Mouse (Mus musculus) cortical plate, adult 2 months (tissue): ENCODE results near the gene Rpl4. TPM values are rescaled to one million over a fixed set of nuclear protein-coding genes. Genes with fewer than 3 reads are reported as not detected.
"Not testable (repeated sequence)": the region's sequence is repeated elsewhere in the genome, so short reads cannot be mapped to it uniquely, and the experiment has no call there.

Experiments used
- H3K27ac ChIP-seq: fragments of 200-500 bp; 2 replicates; pipeline ENCODE4 v1.5.1; 2012; ENCODE audit warnings: low read length, control low read depth, inconsistent platforms; ENCODE audit not compliant: insufficient read depth
- H3K4me1 ChIP-seq: fragments of 200-500 bp; 2 replicates; pipeline ENCODE4 v1.6.1; 2011; ENCODE audit warnings: low read length; ENCODE audit not compliant: control insufficient read depth, insufficient read depth
- H3K4me3 ChIP-seq: fragments of 200-500 bp; 2 replicates; pipeline ENCODE4 v1.5.1; 2011; ENCODE audit warnings: mild to moderate bottlenecking, low read length, control low read depth; ENCODE audit not compliant: insufficient read depth
- CTCF ChIP-seq: fragments of 200-500 bp; IDR thresholded peaks from 2 replicates; pipeline ENCODE4 v1.5.1; 2011; ENCODE audit warnings: mild to moderate bottlenecking, control low read depth, low read length; ENCODE audit not compliant: insufficient read depth; ENCODE audit errors: extremely low read depth
- POLR2A ChIP-seq: fragments of 200-500 bp; IDR thresholded peaks from 2 replicates; pipeline ENCODE4 v1.6.1; 2011; ENCODE audit warnings: mild to moderate bottlenecking, low read length, control low read depth; ENCODE audit not compliant: insufficient read depth; ENCODE audit errors: extremely low read depth
- polyA plus RNA-seq: library from polyadenylated mRNA; depleted of rRNA; stranded (reverse); fragments of >200 nt; gene quantifications from 2 replicates; pipeline ENCODE4 v1.2.3, GENCODE M21; 2012; rRNA removed

The Rpl4 gene
- 578 and 595 TPM in 2 replicates for polyA plus RNA-seq

GRCm38 (mm10) chr9:64172816-64173665 lies at the start of gene Rpl4, which contains the start of gene Zwilch:
TSS of gene Rpl4 (plus strand) at chr9:64173375.
TSS of gene Zwilch (minus strand) at chr9:64173104.
- TF ChIP-seq CTCF (no peak), POLR2A (peak; percentile 97)
- Histone ChIP-seq H3K4me3 (peak within 1 kb of the TSS; percentile 88), H3K27ac (peak within 1 kb of the TSS; percentile 86)

GRCm38 (mm10) chr9:64124846-64125245 lies 48.3 kb upstream of the Rpl4 start:
- not testable (repeated sequence) for H3K4me3 ChIP-seq, H3K27ac ChIP-seq, H3K4me1 ChIP-seq

More at GRCm38 (mm10) chr9:64172816-64173665, at the start of gene Rpl4, which contains the start of gene Zwilch:
- H3K4me1 ChIP-seq, result peaks cover 3% of the 10 kb centered on the region; the same call in 1 of the 2 replicates

- H3K4me1 ChIP-seq, result no peaks in the 10 kb centered on the region
- no peak for TF ChIP-seq CTCF
- TF ChIP-seq POLR2A, result no peak
Measured at GRCm38 (mm10) chr9:64125307-64125706, 47.9 kb upstream of the Rpl4 start.

GRCm38 (mm10) chr9:64126121-64126520 lies 47.1 kb upstream of the Rpl4 start:
- Histone ChIP-seq H3K27ac (no peak overlapping the region), H3K4me3 (no peak overlapping the region), H3K4me1 (no peaks in the 10 kb centered on the region)
- no peak for TF ChIP-seq POLR2A
- TF ChIP-seq CTCF, result no peak

More at GRCm38 (mm10) chr9:64125307-64125706, 47.9 kb upstream of the Rpl4 start:
- H3K4me3 ChIP-seq, result no peak overlapping the region
- no peak overlapping the region for H3K27ac ChIP-seq

GRCm38 (mm10) chr9:64131623-64132022 lies 41.6 kb upstream of the Rpl4 start:
- no peak overlapping the region for H3K27ac ChIP-seq
- H3K4me1 ChIP-seq, result no peaks in the 10 kb centered on the region
- no peak for TF ChIP-seq POLR2A
- TF ChIP-seq CTCF, result no peak
- H3K4me3 ChIP-seq, result no peak overlapping the region

- H3K4me3 ChIP-seq, H3K27ac ChIP-seq: not testable (repeated sequence)
- TF ChIP-seq CTCF, result peak; percentile 52
Measured at GRCm38 (mm10) chr9:64138896-64139295, 34.3 kb upstream of the Rpl4 start.

GRCm38 (mm10) chr9:64139879-64140278 lies 33.3 kb upstream of the Rpl4 start:
- Histone ChIP-seq H3K4me3 (no peak overlapping the region), H3K27ac (no peak overlapping the region), H3K4me1 (no peaks in the 10 kb centered on the region)
- TF ChIP-seq POLR2A, result no peak
- TF ChIP-seq CTCF, result no peak

More at GRCm38 (mm10) chr9:64138896-64139295, 34.3 kb upstream of the Rpl4 start:
- not testable (repeated sequence) for H3K4me1 ChIP-seq

- Histone ChIP-seq H3K4me1 (no peaks in the 10 kb centered on the region), H3K4me3 (no peak overlapping the region), H3K27ac (no peak overlapping the region)
- TF ChIP-seq CTCF (no peak), POLR2A (no peak)
Measured at GRCm38 (mm10) chr9:64156641-64157040, 16.5 kb upstream of the Rpl4 start.

- Histone ChIP-seq H3K4me1 (no peaks in the 10 kb centered on the region), H3K27ac (no peak overlapping the region), H3K4me3 (no peak overlapping the region)
- TF ChIP-seq CTCF (no peak), POLR2A (no peak)
Measured at GRCm38 (mm10) chr9:64160471-64160870, 12.7 kb upstream of the Rpl4 start.

GRCm38 (mm10) chr9:64169967-64170366 lies 3.2 kb upstream of the Rpl4 start:
- H3K4me1 ChIP-seq, H3K4me3 ChIP-seq, H3K27ac ChIP-seq: not testable (repeated sequence)
